Mouse (Mus musculus): ENCODE data around the gene Acot1. TPM values are rescaled to one million over a fixed set of nuclear protein-coding genes. Genes with fewer than 3 reads are reported as not detected.
"Not testable (repeated sequence)": the region's sequence is repeated elsewhere in the genome, so short reads cannot be mapped to it uniquely, and the experiment has no call there.

Gene Acot1
- polyA plus RNA-seq, 1 experiment from 2014 or later: 39.7 TPM

DNA sequence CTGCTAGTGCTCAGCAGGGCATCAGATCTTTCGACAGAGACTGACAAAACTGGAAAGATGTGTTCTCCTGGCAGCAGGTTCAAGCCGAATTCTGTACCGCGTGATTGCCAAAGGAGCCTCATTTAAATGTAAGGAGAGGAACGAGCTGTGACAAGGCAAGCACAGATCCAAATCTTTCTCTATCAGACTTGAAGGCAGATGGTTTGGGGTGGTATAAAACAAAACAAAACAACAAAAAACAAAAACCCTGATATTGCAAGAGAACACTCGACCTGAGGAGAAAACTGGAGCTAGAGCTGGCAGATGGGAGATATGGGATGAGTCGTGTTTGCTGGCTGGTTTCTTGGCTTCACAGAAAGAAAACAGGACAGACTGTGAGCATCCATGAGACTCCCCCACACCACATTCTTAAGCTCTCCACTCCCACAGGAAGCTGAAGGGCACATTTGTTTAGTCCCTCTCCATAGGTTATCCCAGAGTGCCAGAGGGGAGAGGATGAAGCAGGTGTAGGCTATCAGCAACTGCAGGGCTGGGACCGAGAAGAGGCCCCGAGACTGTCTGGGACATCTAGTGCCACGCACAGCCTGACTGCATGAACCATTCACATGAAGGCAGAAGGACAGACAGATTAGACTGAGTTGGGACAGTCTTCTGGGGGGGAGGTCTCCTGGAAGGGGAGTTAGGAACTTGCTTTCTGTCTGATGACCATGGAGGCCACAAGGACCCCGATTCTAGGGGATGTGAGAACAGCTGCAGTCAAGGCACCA, 10.8 kb upstream of the Acot1 start:
- 61% methylated on average over 11 of the region's 11 CpGs for WGBS
- no peak overlapping the region for H3K4me3 ChIP-seq
- H3K4me1 ChIP-seq: no peaks in the 10 kb centered on the region
- no peaks in the 10 kb centered on the region for H3K36me3 ChIP-seq
- no peak overlapping the region for H3K9ac ChIP-seq
- H3K9me3 ChIP-seq: no peaks in the 10 kb centered on the region; the same call in 1 of the 2 replicates
- H3K27ac ChIP-seq: no peak overlapping the region
- no peak overlapping the region for H3K4me2 ChIP-seq (replicated peaks)
- no peak for ATAC-seq (ENCODE audit: insufficient number of reproducible peaks, insufficient read depth, low FRiP score, low TSS enrichment)
- H3K27me3 ChIP-seq: no peaks in the 10 kb centered on the region

DNA sequence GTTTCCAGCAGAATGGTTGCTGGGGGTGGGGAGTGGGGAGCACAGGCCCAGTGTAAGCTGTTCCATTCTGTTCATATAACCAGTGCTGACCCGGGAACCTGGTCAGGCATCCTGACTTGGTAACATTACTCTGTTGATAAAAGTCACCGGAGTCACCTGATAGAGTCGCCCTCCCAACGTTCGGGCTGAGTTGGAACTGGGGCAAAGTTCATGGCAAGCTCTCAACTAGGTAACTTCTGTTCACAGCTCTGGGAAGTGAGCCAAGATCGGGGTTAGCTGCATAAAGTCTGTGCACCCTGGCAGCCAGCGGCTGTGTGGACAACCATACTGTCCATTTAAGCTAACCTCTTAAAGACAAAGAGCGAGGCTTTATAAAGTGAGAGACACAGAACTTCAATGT, 10.1 kb upstream of the Acot1 start:
- H3K4me3 ChIP-seq; H3K36me3 ChIP-seq; H3K9me3 ChIP-seq; H3K4me1 ChIP-seq; H3K4me2 ChIP-seq (replicated peaks); H3K9ac ChIP-seq; ATAC-seq (ENCODE audit: insufficient number of reproducible peaks, insufficient read depth, low FRiP score, low TSS enrichment); H3K27me3 ChIP-seq; H3K27ac ChIP-seq: not testable (repeated sequence)
- 80% methylated on average over 8 of the region's 8 CpGs for WGBS

DNA sequence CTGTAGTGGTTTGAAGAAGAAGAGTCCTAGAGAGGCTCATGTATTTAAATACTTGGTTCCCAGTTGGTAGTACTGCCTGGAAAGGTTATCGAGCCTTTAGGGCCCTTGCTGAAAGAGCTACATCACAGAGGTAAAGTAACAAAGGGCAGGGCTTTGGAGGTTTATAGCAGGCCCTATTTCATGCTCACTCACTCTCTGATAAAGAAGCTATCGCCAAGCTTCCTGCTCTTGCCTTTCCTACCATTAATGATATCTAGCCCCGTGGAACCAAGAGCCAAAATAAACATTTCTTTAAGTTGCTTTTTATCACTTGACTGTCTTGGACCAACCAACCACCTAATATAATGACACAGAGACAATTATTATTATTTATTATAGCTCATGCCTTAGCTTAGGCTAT, 8.9 kb upstream of the Acot1 start:
- Histone ChIP-seq H3K4me2 (replicated peaks) (no peak overlapping the region), H3K36me3 (no peaks in the 10 kb centered on the region), H3K4me3 (no peak overlapping the region), H3K9me3 (no peaks in the 10 kb centered on the region; the same call in 1 of the 2 replicates), H3K27me3 (no peaks in the 10 kb centered on the region), H3K27ac (no peak overlapping the region), H3K4me1 (no peaks in the 10 kb centered on the region), H3K9ac (no peak overlapping the region)
- ATAC-seq (ENCODE audit: insufficient number of reproducible peaks, insufficient read depth, low FRiP score, low TSS enrichment): no peak
- WGBS: 91% methylated on average over 3 of the region's 3 CpGs

DNA sequence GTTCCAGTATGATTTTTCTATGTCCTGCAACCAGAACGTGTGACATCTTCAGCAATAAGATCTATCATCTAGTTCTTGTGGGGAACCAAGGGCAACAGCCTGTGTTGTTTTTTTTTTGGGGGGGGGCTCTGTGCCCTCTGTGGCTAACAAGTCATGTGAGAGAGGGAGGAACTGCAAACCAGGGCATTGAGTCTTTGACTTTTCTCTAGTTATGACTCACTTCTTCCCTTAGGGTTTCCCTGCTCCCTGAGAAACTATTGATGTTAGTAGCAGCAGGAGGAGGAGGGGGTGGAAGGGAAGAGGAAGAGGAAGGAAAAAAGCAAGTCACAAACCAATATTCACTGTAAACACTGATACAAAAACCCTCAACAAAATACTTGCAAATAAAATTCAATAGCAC, 5.4 kb upstream of the Acot1 start:
- no peaks in the 10 kb centered on the region for H3K27me3 ChIP-seq
- no peak for ATAC-seq (ENCODE audit: insufficient number of reproducible peaks, insufficient read depth, low FRiP score, low TSS enrichment)
- no peak overlapping the region for H3K4me2 ChIP-seq (replicated peaks)
- peaks cover 2% of the 10 kb centered on the region; the same call in 1 of the 2 replicates for H3K4me1 ChIP-seq
- no peak overlapping the region for H3K4me3 ChIP-seq
- 83% methylated on average over 1 of the region's 1 CpGs for WGBS
- H3K36me3 ChIP-seq: no peaks in the 10 kb centered on the region
- H3K9me3 ChIP-seq: no peaks in the 10 kb centered on the region; the same call in 1 of the 2 replicates
- H3K9ac ChIP-seq: no peak overlapping the region
- no peak overlapping the region for H3K27ac ChIP-seq

DNA sequence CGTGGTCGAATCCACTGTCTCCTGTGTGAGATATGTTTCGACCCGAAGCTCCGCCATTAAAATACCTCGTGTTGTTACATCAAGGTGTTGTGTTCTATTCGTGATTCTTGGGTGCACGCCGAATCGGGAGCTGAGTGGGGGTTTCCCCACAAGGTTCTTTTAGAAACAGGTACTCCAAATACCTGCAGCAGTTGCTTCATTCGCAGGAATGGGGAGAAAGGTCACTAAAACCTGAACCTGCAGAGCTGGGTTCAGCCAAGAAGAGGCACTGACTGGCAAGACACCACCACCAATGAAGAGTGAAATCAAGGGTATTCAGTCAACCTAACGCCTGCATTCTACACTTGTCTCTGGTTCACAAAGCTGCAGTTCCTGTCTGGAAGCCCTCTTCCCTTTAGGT, 1.0 kb upstream of the Acot1 start:
- Histone ChIP-seq H3K36me3 (no peaks in the 10 kb centered on the region), H3K9me3 (no peaks in the 10 kb centered on the region), H3K4me1 (peaks cover 19% of the 10 kb centered on the region), H3K4me2 (replicated peaks) (no peak overlapping the region), H3K27ac (no peak overlapping the region), H3K9ac (no peak overlapping the region), H3K27me3 (no peaks in the 10 kb centered on the region), H3K4me3 (no peak overlapping the region)
- ATAC-seq (ENCODE audit: insufficient number of reproducible peaks, insufficient read depth, low FRiP score, low TSS enrichment): no peak
- 92% methylated on average over 12 of the region's 12 CpGs for WGBS

DNA sequence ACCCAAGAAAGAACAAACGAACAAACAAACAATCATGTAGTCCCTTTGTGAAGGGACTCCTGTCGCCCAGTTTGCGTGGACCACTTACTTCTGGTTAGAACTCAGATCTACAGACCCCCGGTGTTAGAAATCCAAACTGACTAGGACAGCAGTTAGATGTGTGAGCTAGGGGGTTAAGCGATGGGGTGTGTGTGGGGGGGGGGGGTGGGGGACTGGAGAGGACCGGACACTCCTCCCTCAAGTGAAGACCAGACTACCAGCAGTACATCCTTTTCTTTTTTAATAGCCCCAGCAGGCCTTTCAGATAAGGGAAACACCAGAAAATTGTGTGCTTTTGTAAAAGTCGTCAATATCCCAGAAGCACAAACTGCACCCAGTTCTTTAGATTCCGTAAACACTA, 561 bp upstream of the Acot1 start:
- peak overlapping the region; percentile 47 for H3K4me3 ChIP-seq
- no peak for ATAC-seq (ENCODE audit: insufficient number of reproducible peaks, insufficient read depth, low FRiP score, low TSS enrichment)
- no peaks in the 10 kb centered on the region for H3K9me3 ChIP-seq
- no peak overlapping the region for H3K9ac ChIP-seq
- H3K27me3 ChIP-seq: no peaks in the 10 kb centered on the region
- H3K36me3 ChIP-seq: no peaks in the 10 kb centered on the region
- H3K4me2 ChIP-seq (replicated peaks): peak overlapping the region; percentile 52
- 0 out of 2 replicates have a peak overlapping the region, but pooled peaks have one; percentile 50 for H3K27ac ChIP-seq
- H3K4me1 ChIP-seq: peaks cover 19% of the 10 kb centered on the region
- whole genome bisulfite sequencing: 69% methylated on average over 8 of the region's 8 CpGs

DNA sequence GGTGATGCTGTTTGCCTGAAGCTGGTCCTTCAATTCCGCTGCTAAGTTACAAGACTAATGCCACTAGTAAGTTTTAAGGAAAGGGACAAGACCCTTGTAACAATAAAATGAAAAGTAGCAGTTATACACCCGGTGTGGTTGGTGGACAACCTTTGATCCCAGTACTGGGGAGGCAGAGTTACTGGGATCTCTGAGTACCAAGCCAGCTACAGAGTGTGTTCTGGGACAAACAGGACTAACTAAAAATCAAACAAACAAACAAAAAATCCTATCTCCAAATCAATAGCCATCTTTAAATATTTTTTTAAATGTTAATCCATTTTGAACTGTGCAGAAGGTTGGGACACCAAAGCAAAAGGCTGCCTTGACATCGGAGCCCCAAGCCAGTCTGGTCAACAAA, 911 bp downstream of the Acot1 start:
- Histone ChIP-seq H3K9ac (no peak overlapping the region), H3K36me3 (peaks cover 5% of the 10 kb centered on the region; the same call in 1 of the 2 replicates), H3K27ac (no peak overlapping the region), H3K4me3 (peak overlapping the region; percentile 47), H3K9me3 (no peaks in the 10 kb centered on the region), H3K4me1 (peaks cover 19% of the 10 kb centered on the region), H3K27me3 (no peaks in the 10 kb centered on the region), H3K4me2 (replicated peaks) (peak overlapping the region; percentile 52)
- no peak for ATAC-seq (ENCODE audit: insufficient number of reproducible peaks, insufficient read depth, low FRiP score, low TSS enrichment)
- WGBS: 79% methylated on average over 3 of the region's 3 CpGs

DNA sequence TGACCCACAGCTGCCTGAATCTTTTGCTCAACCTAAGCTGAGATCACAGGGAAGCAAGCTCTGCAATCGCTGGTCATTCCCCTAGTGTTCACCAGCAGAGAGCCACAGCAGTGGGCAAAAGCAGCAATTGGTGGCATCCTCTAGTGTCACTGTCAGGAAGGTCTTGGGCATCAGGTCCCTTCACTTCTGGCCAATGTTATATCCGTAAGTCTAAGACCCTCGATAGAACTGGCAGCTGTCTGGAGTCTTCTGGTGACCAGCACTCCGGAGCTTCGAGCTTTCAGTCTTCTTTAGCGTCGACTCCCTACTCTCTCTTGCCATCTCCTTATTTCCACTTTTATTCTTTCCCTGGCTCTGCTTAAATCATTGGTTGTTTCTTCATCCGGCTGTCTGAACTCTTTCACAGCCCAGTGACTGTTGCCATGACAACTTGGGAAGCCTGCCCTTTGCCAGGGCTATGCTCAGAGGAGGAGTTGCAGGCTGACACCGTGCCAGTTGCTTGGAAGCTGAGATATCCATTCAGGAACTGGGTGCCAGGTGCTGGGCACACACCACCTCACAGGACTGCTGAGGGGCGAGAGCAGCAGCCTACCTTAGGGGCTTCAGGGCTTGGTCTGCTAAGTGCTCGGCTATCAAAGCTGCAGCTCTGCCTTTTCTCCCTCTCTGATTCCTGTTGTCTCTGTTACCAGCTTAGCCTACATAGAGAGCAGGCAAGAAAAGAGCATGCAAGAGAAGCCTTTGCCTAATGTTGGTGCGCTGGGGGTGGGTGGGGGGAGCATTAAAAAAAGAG, 2.2 kb downstream of the Acot1 start:
- H3K9ac ChIP-seq: no peak overlapping the region
- WGBS: 55% methylated on average over 12 of the region's 12 CpGs
- H3K9me3 ChIP-seq: no peaks in the 10 kb centered on the region
- H3K4me1 ChIP-seq: peaks cover 19% of the 10 kb centered on the region
- no peak overlapping the region for H3K4me3 ChIP-seq
- 0 out of 2 replicates have a peak overlapping the region, but pooled peaks have one; percentile 11 for H3K27ac ChIP-seq
- H3K27me3 ChIP-seq: no peaks in the 10 kb centered on the region
- ATAC-seq (ENCODE audit: insufficient number of reproducible peaks, insufficient read depth, low FRiP score, low TSS enrichment): no peak
- H3K4me2 ChIP-seq (replicated peaks): peak overlapping the region; percentile 52
- H3K36me3 ChIP-seq: peaks cover 8% of the 10 kb centered on the region; the same call in 1 of the 2 replicates

DNA sequence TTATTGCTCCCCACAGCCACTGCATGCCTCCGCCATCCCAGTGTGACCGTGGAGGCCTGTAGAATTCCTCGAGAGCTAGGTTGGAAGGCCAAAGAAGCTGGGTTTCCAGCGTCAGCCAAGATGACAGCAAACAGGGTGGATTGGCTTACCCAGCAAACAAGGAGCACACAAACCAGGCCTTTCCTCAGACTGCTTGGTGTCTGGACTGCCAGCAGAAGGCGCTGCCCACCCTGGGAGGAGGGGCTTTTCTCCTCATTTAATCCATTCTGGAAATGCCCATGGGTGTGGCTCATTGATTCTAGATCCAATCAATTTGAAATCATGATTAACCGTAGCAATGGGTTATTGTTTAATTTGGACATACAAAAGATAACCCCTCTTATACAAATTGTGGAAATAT, 3.8 kb downstream of the Acot1 start:
- ATAC-seq (ENCODE audit: insufficient number of reproducible peaks, insufficient read depth, low FRiP score, low TSS enrichment): no peak
- no peak overlapping the region for H3K4me2 ChIP-seq (replicated peaks)
- H3K27ac ChIP-seq: no peak overlapping the region
- peaks cover 19% of the 10 kb centered on the region for H3K4me1 ChIP-seq
- 73% methylated on average over 6 of the region's 6 CpGs for WGBS
- no peaks in the 10 kb centered on the region for H3K9me3 ChIP-seq
- no peak overlapping the region for H3K9ac ChIP-seq
- no peak overlapping the region for H3K4me3 ChIP-seq
- peaks cover 8% of the 10 kb centered on the region; the same call in 1 of the 2 replicates for H3K36me3 ChIP-seq
- H3K27me3 ChIP-seq: no peaks in the 10 kb centered on the region

DNA sequence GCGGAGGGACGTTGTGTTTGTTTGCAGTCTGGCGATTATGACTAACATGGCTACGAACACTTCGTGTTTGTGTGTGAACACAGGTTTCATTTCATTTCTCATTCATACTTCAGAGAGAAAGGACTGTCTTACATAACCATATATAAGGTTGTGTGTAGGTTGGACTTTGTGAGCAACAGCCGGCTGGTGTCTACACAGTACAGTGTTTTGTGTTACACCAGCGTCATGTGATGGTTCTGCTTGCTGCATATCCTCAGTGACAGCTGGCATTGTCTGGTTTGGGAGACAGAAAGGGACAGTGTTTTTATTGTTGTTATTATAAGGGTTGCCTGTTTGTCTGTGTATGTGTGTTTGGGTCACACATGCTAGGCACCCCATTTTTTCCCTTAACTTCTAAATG, 4.4 kb downstream of the Acot1 start:
- H3K9ac ChIP-seq: no peak overlapping the region
- H3K27me3 ChIP-seq: no peaks in the 10 kb centered on the region
- H3K4me2 ChIP-seq (replicated peaks): no peak overlapping the region
- WGBS: 93% methylated on average over 7 of the region's 7 CpGs
- H3K36me3 ChIP-seq: peaks cover 8% of the 10 kb centered on the region; the same call in 1 of the 2 replicates
- ATAC-seq (ENCODE audit: insufficient number of reproducible peaks, insufficient read depth, low FRiP score, low TSS enrichment): no peak
- H3K27ac ChIP-seq: no peak overlapping the region
- peaks cover 18% of the 10 kb centered on the region for H3K4me1 ChIP-seq
- H3K9me3 ChIP-seq: no peaks in the 10 kb centered on the region
- H3K4me3 ChIP-seq: no peak overlapping the region

DNA sequence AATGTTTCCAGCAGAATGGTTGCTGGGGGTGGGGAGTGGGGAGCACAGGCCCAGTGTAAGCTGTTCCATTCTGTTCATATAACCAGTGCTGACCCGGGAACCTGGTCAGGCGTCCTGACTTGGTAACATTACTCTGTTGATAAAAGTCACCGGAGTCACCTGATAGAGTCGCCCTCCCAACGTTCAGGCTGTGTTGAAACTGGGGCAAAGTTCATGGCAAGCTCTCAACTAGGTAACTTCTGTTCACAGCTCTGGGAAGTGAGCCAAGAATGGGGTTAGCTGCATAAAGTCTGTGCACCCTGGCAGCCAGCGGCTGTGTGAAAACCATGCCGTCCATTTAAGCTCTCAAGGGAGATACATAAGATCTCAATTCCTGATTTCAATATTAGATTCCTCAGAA, 11.2 kb downstream of the Acot1 start:
- H3K4me1 ChIP-seq; H3K27me3 ChIP-seq; H3K4me3 ChIP-seq; H3K4me2 ChIP-seq (replicated peaks); H3K9ac ChIP-seq; H3K9me3 ChIP-seq; ATAC-seq (ENCODE audit: insufficient number of reproducible peaks, insufficient read depth, low FRiP score, low TSS enrichment); H3K36me3 ChIP-seq; H3K27ac ChIP-seq: not testable (repeated sequence)
- WGBS: 59% methylated on average over 7 of the region's 7 CpGs

DNA sequence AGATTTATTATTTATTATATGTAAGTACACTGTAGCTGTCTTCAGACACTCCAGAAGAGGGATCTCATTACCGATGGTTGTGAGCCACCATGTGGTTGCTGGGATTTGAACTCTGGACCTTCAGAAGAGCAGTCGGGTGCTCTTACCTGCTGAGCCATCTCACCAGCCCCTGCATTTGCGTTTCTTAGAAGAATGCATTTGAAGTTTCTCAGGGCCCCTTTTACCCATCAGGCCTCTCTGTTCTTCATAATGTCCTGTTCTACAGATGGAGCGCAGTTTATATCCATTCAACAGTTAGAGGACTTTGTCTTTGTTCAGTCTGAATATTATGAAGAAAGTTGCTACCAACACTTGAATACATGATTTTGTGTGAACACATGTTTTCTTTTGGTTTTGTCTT, 13.0 kb downstream of the Acot1 start:
- H3K27me3 ChIP-seq; H3K4me2 ChIP-seq (replicated peaks); ATAC-seq (ENCODE audit: insufficient number of reproducible peaks, insufficient read depth, low FRiP score, low TSS enrichment); H3K4me3 ChIP-seq; H3K36me3 ChIP-seq; H3K4me1 ChIP-seq; H3K9me3 ChIP-seq; H3K27ac ChIP-seq; H3K9ac ChIP-seq: not testable (repeated sequence)
- 92% methylated on average over 4 of the region's 4 CpGs for WGBS

Data from embryonic facial prominence, embryonic 12.5 days (tissue).